Mouse (Mus musculus) heart, adult 11 months (tissue): ENCODE results near the gene Rad54l2.

Experiments used
- DNase-seq: peaks from one replicate; pipeline ENCODE4 v3.0.0; 2022

Rad54l2 gene

GRCm38 (mm10) chr9:106675480-106675879, 113.5 kb downstream of the Rad54l2 start:
- peak; percentile 96 for DNase-seq

GRCm38 (mm10) chr9:106673860-106674259, 115.1 kb downstream of the Rad54l2 start:
- no peak for DNase-seq

GRCm38 (mm10) chr9:106664856-106665255, 124.1 kb downstream of the Rad54l2 start:
- DNase-seq: no peak

- no peak for DNase-seq
Observed at GRCm38 (mm10) chr9:106664433-106664832, 124.6 kb downstream of the Rad54l2 start.

GRCm38 (mm10) chr9:106663200-106663599, 125.8 kb downstream of the Rad54l2 start:
- DNase-seq: no peak

- DNase-seq: no peak
Observed at GRCm38 (mm10) chr9:106659935-106660334, 129.1 kb downstream of the Rad54l2 start.

GRCm38 (mm10) chr9:106659441-106659840, 129.6 kb downstream of the Rad54l2 start:
- no peak for DNase-seq

GRCm38 (mm10) chr9:106657592-106657991, 131.4 kb downstream of the Rad54l2 start:
- no peak for DNase-seq

- no peak for DNase-seq
Observed at GRCm38 (mm10) chr9:106656820-106657219, 132.2 kb downstream of the Rad54l2 start.

GRCm38 (mm10) chr9:106655884-106656720, 132.9 kb downstream of the Rad54l2 start, which contains the start of gene Grm2:
TSS of gene Grm2 (minus strand) at chr9:106656082.
- DNase-seq: peak; percentile 93

GRCm38 (mm10) chr9:106652720-106653119, 136.3 kb downstream of the Rad54l2 start:
- no peak for DNase-seq

- DNase-seq: no peak
Observed at GRCm38 (mm10) chr9:106647226-106647625, 141.8 kb downstream of the Rad54l2 start.

- no peak for DNase-seq
Observed at GRCm38 (mm10) chr9:106645684-106646271, 143.2 kb downstream of the Rad54l2 start.

GRCm38 (mm10) chr9:106643787-106644186, 145.2 kb downstream of the Rad54l2 start:
- DNase-seq: no peak

GRCm38 (mm10) chr9:106643128-106643527, 145.9 kb downstream of the Rad54l2 start:
- DNase-seq: peak; percentile 87

GRCm38 (mm10) chr9:106641346-106641745, 147.6 kb downstream of the Rad54l2 start:
- no peak for DNase-seq

- no peak for DNase-seq
Observed at GRCm38 (mm10) chr9:106638154-106638553, 150.8 kb downstream of the Rad54l2 start.
